Mouse (Mus musculus) telencephalon, adult 2 months (tissue): ENCODE data around the gene Gm20388.

ENCODE experiments used
- DNase-seq: peaks from one replicate; pipeline ENCODE4 v3.0.0-alpha.2; 2011; ENCODE audit warnings: low read depth, low spot score

Gene Gm20388

DNA sequence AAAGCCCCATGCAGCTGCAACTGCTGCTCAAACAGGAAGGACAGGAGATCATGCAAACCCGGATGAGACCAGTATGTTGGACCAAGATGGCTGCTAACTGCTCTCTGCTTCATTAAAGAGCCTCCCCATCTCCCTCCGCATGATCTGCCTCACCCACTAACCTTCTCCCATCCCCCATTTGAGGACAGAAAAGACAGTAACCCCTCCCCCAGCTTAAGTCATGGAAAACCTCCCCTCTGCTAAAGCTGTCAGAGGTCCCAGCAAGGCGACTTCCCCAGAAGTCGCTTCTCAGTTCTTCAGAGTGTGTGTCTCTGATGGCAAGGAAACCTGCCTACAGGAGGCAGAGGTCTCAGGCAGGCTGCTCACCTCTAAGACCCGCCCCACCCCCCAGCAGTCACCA, 1777.9 kb downstream of the Gm20388 start:
- DNase-seq, result no peak

DNA sequence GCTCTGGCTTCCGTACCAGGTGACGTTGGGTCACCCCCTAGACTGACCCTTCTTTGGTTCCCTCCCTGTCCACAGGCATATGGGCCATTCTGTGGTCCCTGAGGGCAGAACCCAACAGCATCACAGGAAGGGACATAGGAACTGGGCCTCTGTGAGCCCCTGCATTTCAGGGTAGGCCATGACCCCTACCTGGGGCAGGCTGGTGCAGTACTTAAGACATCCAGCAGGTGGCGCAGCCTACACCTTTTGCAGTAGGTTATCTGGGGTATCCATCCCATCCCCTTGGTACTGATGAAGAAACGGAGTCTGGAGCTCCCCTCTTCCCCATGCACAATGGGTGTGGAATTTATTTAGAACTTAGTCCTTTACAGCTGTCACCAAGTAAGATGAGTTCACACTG, 1783.8 kb downstream of the Gm20388 start:
- DNase-seq, result no peak

DNA sequence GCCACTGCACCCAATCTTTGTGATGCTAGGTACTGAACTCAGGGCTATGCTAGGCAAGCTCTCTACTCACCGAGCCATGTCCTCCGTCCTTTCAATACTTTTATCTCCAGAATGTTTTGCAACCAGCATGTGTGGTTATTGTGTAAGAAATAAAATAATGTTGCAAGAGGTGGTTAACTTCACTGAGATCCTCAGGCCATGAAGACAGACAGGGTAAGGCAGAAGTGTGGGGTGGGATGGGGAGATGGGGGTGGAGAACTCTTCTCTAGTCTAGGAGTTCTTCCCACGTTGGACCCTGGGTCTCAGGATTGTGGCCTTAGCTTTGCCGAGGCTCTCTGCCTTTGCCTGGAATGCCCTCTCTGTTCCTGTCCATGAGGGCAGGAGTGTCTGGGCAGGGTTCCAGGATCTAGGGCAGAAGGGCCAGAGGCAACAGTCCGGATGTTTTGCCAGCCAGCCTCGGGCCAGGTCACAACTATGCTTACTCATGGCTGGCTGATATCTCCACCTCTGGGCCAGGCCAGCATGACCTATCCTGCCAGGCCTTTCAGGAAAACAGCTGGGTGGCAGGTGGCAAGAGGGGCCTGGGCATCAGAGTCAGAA, 1785.0 kb downstream of the Gm20388 start:
- DNase-seq, result no peak

DNA sequence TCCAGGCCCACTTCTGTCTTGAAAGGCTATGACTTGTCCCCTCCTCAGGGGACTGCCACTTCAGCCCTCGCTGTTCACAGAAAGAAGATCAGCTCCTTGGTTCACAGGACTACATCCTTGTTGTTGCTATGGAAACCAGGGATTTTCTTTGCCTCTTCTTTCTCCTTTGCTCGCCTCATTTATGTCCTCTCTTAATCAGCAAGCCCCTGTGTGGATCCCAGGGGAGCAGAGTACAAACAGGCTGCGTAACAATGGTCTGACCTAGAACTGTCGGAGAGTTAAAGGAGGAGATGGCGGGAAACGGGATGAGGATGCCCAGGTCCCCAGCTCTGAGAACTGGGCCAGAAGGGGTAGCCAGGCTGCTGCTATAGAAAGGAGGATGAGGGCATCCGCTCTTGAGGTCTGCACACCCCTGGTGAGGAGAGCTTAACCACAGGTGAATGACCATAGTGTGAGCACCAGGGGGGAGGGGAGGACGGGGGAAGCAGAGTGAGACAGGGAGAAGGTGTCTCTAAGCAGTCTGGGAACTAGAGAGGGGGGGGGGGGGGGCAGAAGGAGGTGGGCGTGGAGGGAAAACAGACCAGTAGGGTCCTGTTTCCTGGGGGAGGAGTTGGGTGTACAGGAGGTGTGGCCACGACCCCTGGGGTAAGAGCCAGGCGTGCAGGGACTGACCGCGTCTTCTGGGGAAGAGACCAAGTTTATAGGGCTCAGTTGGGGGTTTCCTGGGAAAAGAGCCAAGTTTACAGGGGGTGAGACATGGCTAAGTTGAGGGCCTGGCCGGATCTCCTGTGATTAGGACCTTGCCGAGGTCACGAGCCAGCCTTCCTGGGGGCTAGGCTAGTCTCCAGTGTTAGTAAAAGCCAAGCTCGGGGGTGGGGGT, 1787.3 kb downstream of the Gm20388 start:
- DNase-seq, result no peak

DNA sequence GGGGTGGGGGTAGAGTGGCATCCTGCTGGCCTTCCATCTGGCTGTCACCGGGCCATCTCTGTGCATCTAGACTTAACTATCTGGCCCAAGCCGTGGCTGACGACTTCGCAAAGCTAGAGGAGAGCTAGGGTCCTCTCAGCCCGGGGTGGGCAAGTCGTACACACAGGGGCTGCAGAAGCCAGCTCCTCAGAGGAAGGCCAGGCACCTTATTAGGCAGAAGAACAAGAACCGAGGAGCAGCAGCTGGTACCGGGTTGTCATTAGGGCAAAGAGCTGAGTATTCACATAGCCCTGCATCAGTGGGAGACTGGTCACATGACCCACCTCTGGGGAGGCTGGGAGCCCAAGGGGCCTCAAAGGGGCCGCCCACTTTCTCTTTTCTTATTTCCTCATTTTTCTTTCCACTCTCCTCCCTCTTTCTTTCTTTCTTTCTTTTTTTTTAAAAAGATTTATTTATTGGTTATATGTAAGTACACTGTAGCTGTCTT, 1788.0 kb downstream of the Gm20388 start:
- no peak for DNase-seq

DNA sequence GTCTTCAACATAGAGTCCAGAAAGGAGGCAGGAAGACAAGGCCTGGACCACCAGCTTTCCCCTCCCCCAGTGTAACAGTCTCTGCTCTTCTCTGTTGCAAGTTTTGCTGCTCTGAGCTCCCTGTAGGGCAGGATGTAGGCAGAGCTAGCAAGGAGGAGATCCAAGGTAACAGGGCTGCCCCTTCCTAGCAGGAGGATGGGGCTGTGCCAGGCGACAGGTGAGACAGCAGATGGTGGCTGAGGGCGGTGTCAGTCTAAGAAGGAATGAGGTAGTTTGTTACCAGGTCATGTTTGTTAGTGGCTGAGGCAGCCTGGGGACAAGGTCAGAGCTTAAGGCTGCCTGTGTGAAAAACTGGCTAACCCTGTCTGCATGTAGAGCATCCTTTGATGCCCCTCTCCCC, 1789.3 kb downstream of the Gm20388 start:
- no peak for DNase-seq

DNA sequence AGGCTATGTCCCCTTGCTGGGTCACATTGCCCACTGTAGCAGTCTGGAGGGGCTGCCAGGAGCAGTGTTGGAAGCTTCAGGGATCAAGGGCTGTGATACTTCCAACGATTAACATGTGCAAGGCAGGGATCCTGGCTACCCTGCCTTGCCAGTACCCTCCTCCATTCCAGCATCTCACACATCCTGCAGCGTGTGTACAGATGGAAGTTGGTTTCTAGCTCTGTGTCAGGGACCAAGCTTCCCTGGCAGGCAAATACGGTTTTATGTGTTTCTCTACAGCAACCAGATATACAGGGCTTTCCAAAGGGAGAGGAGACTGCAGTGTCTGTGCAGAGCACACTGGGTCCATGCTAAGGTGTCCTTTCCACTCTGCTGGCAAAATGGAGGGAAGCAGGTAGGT, 1794.5 kb downstream of the Gm20388 start:
- DNase-seq, result no peak

DNA sequence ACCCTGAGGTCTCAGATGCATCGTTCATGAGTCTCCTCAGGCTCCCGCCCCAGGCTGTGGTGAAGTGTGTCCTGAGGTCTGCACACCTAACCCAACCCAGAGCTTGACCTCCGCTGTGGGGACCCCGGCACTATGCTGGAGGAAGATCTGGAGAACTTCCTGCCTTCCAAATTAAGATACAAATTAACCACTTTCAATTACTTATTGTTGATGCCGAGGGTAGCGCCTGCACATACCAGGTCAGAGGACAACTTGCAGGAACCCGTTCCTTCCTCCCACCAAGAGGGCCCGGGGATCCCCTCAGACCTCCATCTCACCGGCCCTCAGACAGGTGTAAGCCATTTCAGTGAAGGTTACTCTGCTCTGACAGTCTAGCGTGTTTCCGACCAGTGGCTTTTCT, 1796.3 kb downstream of the Gm20388 start:
- no peak for DNase-seq

DNA sequence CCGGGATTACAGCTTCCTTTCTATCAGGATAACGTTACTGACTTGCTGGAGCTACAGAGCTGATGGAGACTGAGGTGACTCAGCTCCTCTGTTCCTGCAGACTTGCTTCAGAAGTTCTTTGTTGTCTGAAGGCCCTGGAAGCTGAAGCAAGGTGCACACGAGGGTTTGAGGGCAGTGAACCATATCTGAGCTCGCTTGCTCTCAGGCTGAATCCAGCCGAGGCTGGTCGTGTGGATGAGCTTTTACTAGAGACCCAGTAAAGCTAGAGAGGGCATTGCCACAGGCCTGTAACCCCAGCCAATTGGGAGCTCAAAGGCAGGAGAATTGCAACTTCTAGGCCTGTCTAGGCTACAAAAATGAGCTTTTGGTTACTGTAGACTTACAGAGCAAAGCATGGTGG, 1797.8 kb downstream of the Gm20388 start:
- no peak for DNase-seq

DNA sequence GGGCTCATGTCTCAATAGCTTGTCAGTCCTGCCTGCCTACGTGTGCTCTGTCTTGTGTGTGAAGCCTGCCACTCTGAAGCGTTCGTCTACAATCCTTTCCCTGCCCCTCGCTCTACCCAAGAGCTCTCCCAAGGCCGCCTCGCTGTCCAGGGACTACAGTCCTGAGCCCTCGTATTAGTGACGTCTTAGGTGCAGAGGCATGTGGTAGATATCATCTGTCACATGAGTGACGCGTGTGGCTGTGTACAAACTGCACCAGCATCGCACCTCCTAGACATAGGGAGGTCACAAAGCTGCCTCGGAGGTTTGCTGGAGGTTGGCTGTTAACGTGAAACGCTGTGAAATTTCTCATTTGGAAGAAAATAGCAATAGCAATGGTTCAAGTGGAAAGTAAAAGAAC, 1806.9 kb downstream of the Gm20388 start:
- DNase-seq, result no peak

DNA sequence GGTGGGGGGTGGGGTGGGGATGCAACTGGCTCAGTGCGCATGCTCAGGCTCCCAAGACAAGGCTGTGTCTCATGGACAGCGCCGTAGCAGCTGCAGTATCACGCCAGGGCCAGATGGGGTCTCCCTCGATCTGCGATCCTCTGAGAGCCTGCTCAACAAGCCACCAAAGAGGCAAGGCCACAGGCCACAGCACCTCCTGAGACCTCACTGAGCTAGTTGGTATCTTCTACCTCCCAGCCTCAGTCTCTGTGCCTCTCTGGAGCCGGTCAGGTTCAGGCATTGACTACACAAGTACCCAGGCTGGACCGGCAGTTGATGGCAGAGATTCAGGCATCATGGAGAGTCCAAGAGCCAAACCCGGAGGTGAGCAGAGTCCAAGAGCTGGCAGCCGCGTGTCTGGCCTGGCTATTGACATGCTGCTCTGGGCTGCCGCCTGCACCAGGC, 1807.4 kb downstream of the Gm20388 start:
- peak; percentile 90 for DNase-seq

DNA sequence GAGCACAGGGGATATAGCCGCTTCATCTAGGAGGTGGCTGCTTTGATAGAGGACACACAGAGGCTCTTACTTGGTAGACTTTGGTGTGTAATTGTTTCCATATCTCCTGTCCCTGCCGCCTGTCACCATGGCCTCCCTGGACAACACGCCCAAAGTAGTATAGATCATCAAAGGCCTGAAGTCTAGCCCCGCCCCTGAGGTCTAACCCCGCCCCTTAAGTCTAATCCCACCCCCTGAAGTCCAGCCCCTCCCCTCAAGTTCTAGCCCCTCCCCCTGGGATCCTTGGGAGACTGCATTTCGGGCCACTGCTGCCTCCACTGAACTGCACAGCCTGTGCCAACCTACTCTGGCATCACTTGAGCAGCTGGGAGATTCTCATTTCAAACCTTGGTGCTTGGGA, 1808.3 kb downstream of the Gm20388 start:
- no peak for DNase-seq

DNA sequence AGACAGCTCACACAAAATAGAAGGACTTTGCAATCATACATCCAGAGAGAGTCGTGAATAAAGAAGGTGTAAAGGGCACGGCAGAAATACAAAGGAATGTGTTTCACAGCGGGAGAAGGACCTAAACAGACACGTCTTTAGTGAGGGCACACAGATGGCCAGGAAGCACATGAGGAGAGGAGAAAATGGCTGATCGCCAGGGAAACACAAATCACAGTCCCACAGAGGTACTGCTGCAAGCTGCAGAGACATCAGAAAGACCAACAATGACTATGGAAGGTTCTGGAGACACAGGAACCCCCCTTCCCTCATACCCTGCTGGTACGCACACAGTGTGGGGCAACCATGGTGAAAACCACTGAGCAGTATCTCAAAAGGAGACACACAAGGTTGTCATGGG, 1810.4 kb downstream of the Gm20388 start:
- no peak for DNase-seq

DNA sequence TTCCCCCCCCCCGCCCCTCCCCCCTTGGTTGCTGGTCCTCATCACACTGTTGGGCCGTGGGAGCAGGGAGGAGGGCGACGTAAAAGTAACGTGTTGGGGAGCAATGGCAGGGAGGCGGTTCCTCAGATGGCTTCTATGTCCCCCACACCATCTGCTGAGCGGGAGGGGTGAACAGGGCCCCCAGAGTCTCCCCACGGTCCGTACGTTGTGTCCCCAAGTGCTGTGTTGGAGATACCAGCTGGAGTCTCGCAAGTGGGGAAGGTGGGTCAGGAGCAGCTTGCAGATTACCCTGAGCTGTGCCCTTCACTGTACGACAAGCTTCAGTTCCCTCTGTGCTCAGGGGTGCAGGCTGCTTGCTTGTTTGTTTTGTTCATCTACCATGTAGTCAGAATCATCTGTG, 1813.2 kb downstream of the Gm20388 start:
- no peak for DNase-seq

DNA sequence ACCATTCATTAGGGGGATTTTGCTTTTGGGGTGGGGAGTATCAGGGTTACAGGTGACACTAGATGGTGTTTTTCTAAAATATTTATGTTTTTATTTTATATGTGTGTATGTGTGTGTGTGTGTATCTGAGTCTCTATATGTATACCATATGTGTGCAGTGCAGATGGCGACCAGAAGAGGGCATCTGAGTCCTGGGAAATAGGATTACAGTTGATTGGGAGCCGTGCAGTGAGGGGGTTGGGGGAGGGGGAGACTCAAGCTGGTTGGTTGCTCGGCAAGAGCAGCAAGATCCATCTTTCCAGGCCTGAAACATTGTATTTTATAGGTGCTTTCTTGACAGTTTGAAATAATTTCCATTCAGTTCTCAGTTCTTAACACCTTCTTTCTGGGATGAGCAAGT, 1816.5 kb downstream of the Gm20388 start:
- DNase-seq, result no peak

DNA sequence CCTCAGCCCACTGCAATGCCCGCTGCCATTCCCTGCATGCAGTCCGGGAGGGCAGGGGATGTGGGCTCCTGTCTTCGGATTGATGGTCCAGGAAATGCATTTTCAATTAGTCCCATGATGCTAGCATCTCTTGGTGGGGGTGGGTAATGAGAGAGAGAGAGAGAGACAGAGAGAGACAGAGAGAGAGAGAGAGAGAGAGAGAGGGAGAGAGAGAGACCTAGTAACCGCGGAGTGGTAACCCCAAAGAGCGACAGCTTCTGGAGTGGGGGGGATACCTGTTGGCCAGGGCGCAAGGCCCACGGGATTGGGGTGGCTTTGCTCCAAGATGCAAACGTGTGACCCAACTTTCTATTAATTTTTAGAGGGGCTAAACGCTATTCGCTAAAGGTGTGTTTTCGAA, 1818.7 kb downstream of the Gm20388 start, which contains the start of gene Jph3:
Jph3 (plus strand) TSS at position 301 of the 400 bp plus-strand sequence.
- no peak for DNase-seq

DNA sequence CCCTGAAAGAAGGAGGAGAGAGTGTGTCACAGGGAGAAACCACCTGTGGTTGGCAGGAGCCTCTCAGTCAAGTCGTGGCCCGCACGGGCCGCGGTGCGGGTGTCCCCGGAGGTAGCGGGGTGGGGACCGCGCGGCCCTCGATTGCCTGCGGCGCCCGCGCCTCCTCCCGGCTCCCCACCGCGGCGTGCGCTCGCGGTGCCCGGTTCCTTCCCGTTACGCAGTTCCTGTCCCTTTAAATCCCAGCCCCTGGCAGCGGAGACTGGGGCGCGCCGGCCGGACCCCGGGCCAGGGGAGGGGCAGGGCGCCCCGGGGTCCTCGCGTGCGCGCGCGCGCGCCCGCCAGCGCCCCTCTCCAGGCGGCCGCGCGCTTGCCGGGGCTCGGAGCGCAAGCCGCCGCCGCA, 1819.1 kb downstream of the Gm20388 start:
- no peak for DNase-seq

DNA sequence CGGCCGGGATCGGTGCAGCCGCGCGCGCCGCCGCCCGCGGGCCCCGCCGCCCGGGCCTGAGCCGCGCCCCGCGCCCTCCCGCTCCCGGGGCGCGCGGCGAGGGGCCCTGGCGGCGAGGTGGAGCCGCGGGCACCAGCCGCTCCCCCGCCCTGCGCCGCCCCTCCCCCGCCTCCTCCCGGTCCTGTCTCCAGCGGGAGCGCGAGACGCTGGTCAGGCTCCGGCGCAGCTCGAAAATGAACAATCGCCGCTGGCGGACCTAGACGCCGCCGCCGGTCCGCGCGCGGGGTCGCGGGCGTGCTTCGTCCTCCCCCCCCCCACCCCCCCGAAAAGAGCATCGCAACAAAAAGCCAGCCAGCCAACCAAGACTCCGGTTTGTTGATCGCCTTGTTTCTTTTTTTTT, 1819.5 kb downstream of the Gm20388 start:
- DNase-seq, result no peak

DNA sequence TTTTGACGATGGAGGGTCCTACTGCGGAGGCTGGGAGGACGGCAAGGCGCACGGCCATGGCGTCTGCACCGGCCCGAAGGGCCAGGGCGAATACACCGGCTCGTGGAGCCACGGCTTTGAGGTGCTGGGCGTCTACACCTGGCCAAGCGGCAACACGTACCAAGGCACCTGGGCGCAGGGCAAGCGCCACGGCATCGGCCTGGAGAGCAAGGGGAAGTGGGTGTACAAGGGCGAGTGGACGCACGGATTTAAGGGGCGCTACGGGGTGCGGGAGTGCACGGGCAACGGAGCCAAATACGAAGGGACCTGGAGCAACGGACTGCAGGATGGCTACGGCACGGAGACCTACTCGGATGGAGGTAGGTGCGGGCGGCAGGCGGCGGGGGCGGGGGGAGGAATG, 1820.0 kb downstream of the Gm20388 start:
- DNase-seq, result no peak

DNA sequence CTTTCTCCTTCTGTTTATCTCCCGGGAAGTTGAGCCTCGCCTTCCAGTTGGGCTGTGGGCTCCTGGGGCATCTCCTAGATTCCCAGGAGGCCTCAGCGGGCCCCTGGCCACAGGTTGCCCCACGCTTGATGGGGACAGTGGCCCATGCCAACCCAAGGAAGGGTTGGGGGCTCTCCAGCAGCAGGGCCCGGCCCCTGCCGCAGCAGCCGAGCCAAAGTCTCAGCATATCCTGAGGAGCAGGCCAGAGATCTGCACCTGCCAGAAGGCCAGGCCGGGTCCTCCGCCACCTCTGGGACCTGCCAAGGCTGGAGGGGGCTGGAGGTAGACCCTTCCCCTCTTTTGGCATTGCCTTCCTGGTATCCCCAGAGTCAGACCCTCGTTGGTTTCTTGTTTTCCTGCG, 1820.4 kb downstream of the Gm20388 start:
- no peak for DNase-seq

DNA sequence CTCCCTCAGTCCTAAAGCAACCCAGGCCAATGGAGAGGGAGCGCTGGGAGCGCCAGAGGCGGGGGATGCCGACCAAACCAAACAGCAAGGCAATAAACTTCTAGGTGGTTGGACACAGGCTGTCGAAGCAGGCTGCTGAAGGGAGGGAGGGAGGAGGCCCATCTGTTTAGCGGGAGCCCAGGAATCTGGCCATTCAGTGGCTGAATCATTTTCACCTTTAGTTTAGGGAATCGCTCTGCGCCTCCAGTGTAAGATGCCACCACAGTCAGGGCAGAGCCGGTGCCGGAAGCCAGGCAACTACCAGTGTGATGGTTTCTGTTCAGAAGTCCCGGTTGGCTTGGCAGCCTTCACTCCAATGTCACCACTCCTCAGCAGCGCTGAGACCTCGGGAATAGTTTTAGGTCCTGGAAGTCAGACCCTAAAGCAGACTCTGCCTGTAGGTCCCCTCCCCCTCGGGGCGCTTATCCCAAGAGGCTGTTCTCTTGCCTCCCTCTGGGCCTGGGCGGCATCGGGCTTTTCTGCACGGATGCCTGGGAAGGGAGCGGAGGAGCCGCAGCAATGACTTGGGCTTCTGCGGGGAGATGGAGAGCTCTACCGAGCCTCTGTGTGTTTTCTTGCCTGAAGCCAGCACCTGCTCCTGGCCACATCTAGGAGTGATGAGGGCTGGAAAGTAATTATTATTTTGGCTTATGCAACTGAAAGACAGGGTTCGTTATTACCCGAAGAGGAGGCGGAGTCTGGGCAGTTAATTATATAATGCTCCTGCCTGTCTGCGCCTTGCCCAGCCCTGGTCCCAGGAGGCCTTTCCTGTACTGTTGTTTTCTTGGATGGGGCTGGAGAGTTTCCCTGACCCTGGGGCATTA, 1821.1 kb downstream of the Gm20388 start:
- DNase-seq, result peak; percentile 86

DNA sequence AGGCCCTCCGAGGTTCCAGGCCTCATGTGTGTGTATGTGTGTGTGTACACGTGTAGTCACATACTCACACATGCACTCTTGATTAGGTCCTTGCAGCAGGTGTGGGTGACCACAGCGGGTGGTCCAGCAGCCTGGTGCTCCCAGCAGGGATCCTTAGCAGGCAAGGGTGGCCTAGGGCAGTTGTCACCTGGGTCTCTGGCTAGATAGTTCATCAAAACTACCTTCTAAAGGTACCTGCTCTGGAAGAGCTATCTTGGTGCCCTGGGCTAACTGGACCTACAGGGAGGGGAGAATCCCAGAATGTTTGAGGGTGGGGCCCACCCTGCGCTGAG, 1821.7 kb downstream of the Gm20388 start:
- DNase-seq, result no peak
